Mouse (Mus musculus) MEL (cell line): ENCODE results near the gene Ints13.

Experiments used
- CHD2 ChIP-seq: IDR thresholded peaks from 2 replicates; pipeline ENCODE4 v1.6.1; 2011; ENCODE audit warnings: low read length, improper control_type of control experiment
- CTCF ChIP-seq, 3 experiments: IDR thresholded peaks in 2 of 3; conservative IDR thresholded peaks in 1 of 3; 2 replicates each; pipeline ENCODE4 v1.5.1; 2011 to 2012; ENCODE audit warnings: low read length in 3 of 3, low read depth in 2 of 3, mild to moderate bottlenecking in 2 of 3, improper control_type of control experiment in 1 of 3, inconsistent platforms in 1 of 3, mixed read lengths in 1 of 3, moderate library complexity in 1 of 3; ENCODE audit not compliant: control insufficient read depth in 1 of 3, insufficient read depth in 1 of 3, poor library complexity in 1 of 3, severe bottlenecking in 1 of 3
- E2F4 ChIP-seq: IDR thresholded peaks from 2 replicates; pipeline ENCODE4 v1.6.1; 2011; ENCODE audit warnings: low read depth, low read length, improper control_type of control experiment, borderline replicate concordance
- MEF2A ChIP-seq: IDR thresholded peaks from 2 replicates; pipeline ENCODE4 v1.6.1; 2014; ENCODE audit warnings: low read depth, mild to moderate bottlenecking, inconsistent platforms, low read length, improper control_type of control experiment; ENCODE audit not compliant: poor library complexity, insufficient replicate concordance, severe bottlenecking; ENCODE audit errors: extremely low read depth
- MYC ChIP-seq: IDR thresholded peaks from 2 replicates; pipeline ENCODE4 v1.6.1; 2011; ENCODE audit warnings: low read depth, mild to moderate bottlenecking, low read length, improper control_type of control experiment, moderate library complexity
- POLR2AphosphoS5 ChIP-seq: IDR thresholded peaks from 2 replicates; pipeline ENCODE4 v1.6.1; 2012; ENCODE audit warnings: low read depth, borderline replicate concordance, mild to moderate bottlenecking, inconsistent platforms, low read length, moderate library complexity, mixed read lengths
- ZNF384 ChIP-seq: IDR thresholded peaks from 2 replicates; pipeline ENCODE4 v1.6.1; 2012; ENCODE audit warnings: low read depth, mild to moderate bottlenecking, inconsistent platforms, low read length, improper control_type of control experiment

GRCm38 (mm10) chr6:146611385-146611784, 33.8 kb upstream of the Ints13 start:
- TF ChIP-seq MEF2A (no peak), CTCF (IDR thresholded peaks at IDR 0.05 in 2 of 3, conservative IDR thresholded peaks at IDR 0.05 in 1 of 3; ENCODE audit: control insufficient read depth in 1 of 3, insufficient read depth in 1 of 3, low read depth in 2 of 3, low read length in 3 of 3, poor library complexity in 1 of 3, severe bottlenecking in 1 of 3) (no peak), E2F4 (no peak), CHD2 (no peak), POLR2AphosphoS5 (no peak), MYC (no peak), ZNF384 (no peak)
